Mouse (Mus musculus) E14TG2a.4 (cell line): ENCODE measurements around the gene Gm47289.

Experiments
- H3K27me3 ChIP-seq: 2 replicates; pipeline ENCODE4 v1.6.1; 2014; ENCODE audit warnings: low read length, control low read depth; ENCODE audit not compliant: insufficient read depth
- H3K36me3 ChIP-seq: 2 replicates; pipeline ENCODE4 v1.6.1; 2014; ENCODE audit warnings: low read length, control low read depth; ENCODE audit not compliant: insufficient read depth
- H3K4me1 ChIP-seq: replicated peaks from 2 replicates; pipeline ENCODE4 v1.6.1; 2014; ENCODE audit warnings: low read depth, low read length, control low read depth
- H3K4me3 ChIP-seq: replicated peaks from 2 replicates; pipeline ENCODE4 v1.5.1; 2014; ENCODE audit warnings: mild to moderate bottlenecking, low read length
- H3K9me3 ChIP-seq: 2 replicates; pipeline ENCODE4 v1.6.1; 2014; ENCODE audit warnings: low read length, control low read depth
- CTCF ChIP-seq: conservative IDR thresholded peaks from 2 replicates; pipeline ENCODE4 v1.5.1; 2014; ENCODE audit warnings: low read length
- NANOG ChIP-seq: IDR thresholded peaks from 2 replicates; pipeline ENCODE4 v1.6.1; 2014; ENCODE audit warnings: borderline replicate concordance, low read length, mixed read lengths
- POU5F1 ChIP-seq: IDR thresholded peaks from 2 replicates; pipeline ENCODE4 v1.6.1; 2014; ENCODE audit warnings: low read length, borderline replicate concordance

The Gm47289 gene

DNA sequence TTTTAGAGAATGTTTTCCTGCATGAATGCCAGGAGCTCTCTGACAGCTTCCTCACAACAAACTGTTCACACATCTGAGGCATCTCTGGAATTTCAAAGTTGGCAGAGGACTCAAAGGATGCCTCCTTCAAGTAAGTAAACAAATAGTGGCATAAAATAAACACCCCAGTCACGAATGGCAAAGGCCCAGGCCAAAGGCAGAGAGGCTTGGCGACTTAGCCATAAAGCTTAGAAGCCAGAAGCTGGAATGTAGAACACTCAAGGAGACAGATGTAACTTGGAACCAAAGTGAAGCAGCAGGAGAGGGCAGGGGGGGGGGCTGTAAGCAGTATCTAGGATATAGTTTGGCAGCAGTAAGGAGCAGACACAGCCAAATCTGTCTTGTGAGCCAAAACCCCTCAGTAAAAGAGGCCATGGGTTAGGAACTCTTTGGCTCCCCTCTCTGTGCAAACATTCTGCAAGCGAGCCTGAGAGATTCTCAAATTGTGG is 22.3 kb downstream of the Gm47289 start:
- H3K9me3 ChIP-seq = no peaks in the 10 kb centered on the region
- TF ChIP-seq POU5F1 (no peak), NANOG (no peak), CTCF (no peak)
- no peaks in the 10 kb centered on the region for H3K4me1 ChIP-seq
- H3K36me3 ChIP-seq = no peaks in the 10 kb centered on the region
- H3K27me3 ChIP-seq = no peaks in the 10 kb centered on the region
- H3K4me3 ChIP-seq = no peak overlapping the region

DNA sequence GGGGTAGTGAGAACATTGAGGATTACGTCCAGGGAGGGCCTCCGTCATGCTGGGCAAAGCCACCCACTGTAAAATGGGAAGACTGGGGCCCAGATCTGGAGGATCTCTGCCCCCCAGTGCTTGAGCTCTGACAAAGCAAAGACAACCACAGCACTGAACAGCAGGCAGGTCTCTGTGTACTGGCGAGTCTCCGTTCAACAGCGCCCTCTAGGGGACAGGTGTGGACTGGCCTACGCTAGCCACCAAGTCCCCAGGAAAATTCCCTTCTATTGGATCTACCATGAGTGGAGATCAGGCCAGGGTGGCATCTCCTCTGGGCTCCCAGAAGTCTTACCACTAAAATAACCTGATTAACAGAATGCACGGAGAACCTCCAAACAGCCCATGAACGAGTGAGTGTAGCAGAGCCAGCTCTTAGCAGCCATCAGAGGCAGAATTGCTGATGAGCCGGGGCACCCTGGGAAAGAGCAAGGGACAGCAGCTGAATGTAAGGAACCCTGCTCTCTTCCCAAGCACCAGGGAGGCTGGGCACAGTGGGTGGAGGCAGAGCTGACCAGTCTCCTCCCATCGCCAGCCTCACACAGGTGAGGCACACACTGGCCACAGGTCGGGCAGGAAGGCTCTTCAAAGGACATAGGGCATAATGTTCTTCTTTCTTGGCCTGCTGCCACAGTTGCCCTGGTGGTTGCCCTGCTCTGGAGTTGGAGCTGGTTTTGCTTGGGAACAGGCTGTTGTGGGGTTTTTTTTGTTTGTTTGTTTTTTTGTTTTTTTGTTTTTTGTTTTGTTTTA is 33.4 kb downstream of the Gm47289 start:
- Histone ChIP-seq H3K4me1 (no peaks in the 10 kb centered on the region; the same call in 1 of the 2 replicates), H3K4me3 (no peak overlapping the region), H3K36me3 (no peaks in the 10 kb centered on the region), H3K9me3 (no peaks in the 10 kb centered on the region), H3K27me3 (no peaks in the 10 kb centered on the region; the same call in 1 of the 2 replicates)
- TF ChIP-seq NANOG = no peak
- peak; percentile 84 for TF ChIP-seq CTCF
- no peak for TF ChIP-seq POU5F1

DNA sequence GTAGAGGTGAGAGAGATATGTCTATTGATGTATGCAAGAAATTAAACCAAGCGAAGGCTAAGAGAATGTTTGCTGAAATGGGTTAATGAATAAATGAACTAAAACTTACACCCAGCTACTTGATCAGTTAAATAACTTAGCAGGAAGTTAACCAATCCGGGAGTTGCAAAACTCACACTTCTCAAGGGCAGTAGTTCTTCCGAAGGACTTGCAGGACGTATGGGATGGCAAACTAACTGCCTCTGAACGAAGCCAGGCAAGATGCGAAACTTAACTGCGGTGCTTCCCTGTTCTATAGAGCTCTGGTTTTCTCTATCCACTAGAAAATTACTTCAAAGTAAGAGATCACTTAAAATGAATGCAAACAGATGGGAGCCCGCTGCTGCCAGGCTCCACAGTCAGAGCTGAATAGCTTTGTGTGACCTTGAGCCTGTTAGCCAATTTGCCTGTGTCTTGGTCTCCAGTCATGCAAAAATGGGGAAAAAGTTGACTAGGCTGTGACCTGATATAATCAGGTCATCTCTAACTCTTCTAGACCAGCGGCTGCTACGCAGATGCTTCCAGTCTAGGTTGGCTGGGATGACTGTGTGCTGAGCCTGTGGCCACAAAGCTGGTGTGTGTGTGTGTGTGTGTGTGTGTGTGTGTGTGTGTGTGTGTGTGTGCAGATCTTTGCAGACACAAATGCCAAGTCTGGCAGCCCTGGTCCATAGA is 40.3 kb downstream of the Gm47289 start:
- no peaks in the 10 kb centered on the region for H3K4me1 ChIP-seq
- TF ChIP-seq NANOG = no peak
- no peak for TF ChIP-seq POU5F1
- no peak for TF ChIP-seq CTCF
- H3K36me3 ChIP-seq = no peaks in the 10 kb centered on the region
- no peak overlapping the region for H3K4me3 ChIP-seq
- H3K9me3 ChIP-seq = peaks cover 15% of the 10 kb centered on the region
- no peaks in the 10 kb centered on the region for H3K27me3 ChIP-seq

- TF ChIP-seq CTCF = no peak
- no peak for TF ChIP-seq POU5F1
- no peak for TF ChIP-seq NANOG
Measured at GRCm38 (mm10) chr9:119201653-119202052, 42.7 kb downstream of the Gm47289 start.

GRCm38 (mm10) chr9:119203617-119204016 is 44.7 kb downstream of the Gm47289 start:
- no peak for TF ChIP-seq POU5F1
- no peak for TF ChIP-seq CTCF
- no peak for TF ChIP-seq NANOG
- Histone ChIP-seq H3K27me3 (no peaks in the 10 kb centered on the region), H3K9me3 (peaks cover 48% of the 10 kb centered on the region), H3K4me3 (no peak overlapping the region), H3K36me3 (no peaks in the 10 kb centered on the region), H3K4me1 (no peaks in the 10 kb centered on the region)

More at GRCm38 (mm10) chr9:119201653-119202052, 42.7 kb downstream of the Gm47289 start:
- H3K9me3 ChIP-seq = peaks cover 39% of the 10 kb centered on the region
- no peaks in the 10 kb centered on the region for H3K27me3 ChIP-seq
- H3K4me1 ChIP-seq = no peaks in the 10 kb centered on the region
- H3K4me3 ChIP-seq = no peak overlapping the region
- H3K36me3 ChIP-seq = no peaks in the 10 kb centered on the region

DNA sequence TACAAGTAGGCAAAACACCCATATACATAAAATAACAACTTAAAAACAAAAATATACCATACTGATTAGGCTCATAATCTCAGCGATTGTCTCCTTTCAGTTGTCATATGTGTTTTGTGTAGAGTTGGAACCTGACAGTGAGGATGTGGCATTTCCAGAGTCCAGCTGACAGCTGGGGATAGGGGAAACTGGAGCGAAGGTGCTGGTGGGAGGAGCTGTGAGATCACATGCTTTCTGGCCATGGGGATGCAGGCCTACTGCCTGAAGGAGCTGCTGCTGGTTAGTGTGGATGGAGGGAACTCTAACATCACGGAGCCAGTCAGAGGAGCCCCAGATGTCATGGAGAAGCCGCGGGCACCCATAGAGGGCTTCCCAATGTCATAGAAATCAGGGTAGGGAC is 46.8 kb downstream of the Gm47289 start:
- Histone ChIP-seq H3K9me3 (peaks cover 57% of the 10 kb centered on the region), H3K27me3 (no peaks in the 10 kb centered on the region), H3K36me3 (no peaks in the 10 kb centered on the region), H3K4me1 (no peaks in the 10 kb centered on the region), H3K4me3 (no peak overlapping the region)
- no peak for TF ChIP-seq POU5F1
- no peak for TF ChIP-seq CTCF
- no peak for TF ChIP-seq NANOG

DNA sequence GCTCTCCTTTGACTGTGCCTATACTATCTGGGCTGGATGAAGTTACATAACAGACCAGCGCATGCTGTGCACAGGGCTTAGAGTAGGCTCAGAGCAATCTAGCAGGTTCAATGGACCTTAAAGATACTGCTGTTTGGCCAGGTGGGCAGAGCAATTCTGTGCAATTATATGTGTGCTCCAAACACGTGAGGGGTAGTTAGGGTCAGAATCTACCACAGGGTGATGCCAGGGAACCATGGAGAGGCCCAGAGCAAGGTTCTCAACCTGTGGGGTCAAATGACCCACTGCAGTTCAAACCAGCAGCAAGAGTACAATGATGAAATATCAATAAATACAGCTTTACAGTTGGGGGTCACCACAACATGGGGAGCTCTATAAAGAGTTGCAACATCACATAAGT is 47.7 kb downstream of the Gm47289 start:
- Histone ChIP-seq H3K4me1 (no peaks in the 10 kb centered on the region), H3K36me3 (no peaks in the 10 kb centered on the region), H3K9me3 (peaks cover 65% of the 10 kb centered on the region), H3K27me3 (no peaks in the 10 kb centered on the region), H3K4me3 (no peak overlapping the region)
- TF ChIP-seq CTCF (no peak), NANOG (no peak), POU5F1 (no peak)

DNA sequence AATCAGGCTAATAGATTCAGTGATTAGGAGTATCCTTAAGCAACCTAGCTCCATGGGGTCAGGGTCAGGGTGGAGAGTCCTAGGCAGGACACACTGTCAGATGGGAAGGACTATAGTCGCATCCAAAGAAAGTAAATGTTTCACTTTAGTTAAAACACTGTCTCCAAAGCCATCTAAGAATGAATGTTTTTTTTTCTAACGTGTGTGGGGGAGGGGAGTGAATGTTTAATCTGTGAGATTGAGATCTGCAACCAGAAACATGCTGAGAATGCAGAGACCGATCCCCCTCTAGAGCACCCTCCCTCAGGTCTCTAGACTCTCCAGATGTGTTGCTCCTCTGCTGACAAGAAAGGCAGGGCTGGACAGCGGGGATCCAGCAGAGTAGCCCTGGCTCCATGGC is 48.2 kb downstream of the Gm47289 start:
- Histone ChIP-seq H3K4me3 (no peak overlapping the region), H3K4me1 (no peaks in the 10 kb centered on the region), H3K36me3 (no peaks in the 10 kb centered on the region), H3K27me3 (no peaks in the 10 kb centered on the region), H3K9me3 (peaks cover 70% of the 10 kb centered on the region)
- TF ChIP-seq CTCF (no peak), NANOG (no peak), POU5F1 (no peak)
